Mouse (Mus musculus) forebrain, embryonic 13.5 days (tissue): ENCODE results near the gene Stpg4. TPM values are rescaled to one million over a fixed set of nuclear protein-coding genes. Genes with fewer than 3 reads are reported as not detected.
A peak's percentile ranks its signal among the peaks of the same experiment; 100 is the strongest.

Source experiments
- ATAC-seq: fragments of 200-750 bp; cut with Nextera tagmentation; 2 replicates; pipeline ENCODE4 v1.8.0; 2017
- H3K27ac ChIP-seq: fragments of 300-500 bp; sonication (generic); 2 replicates; pipeline ENCODE4 v1.5.1; 2015; ENCODE audit warnings: inconsistent platforms, mild to moderate bottlenecking, moderate library complexity
- H3K27me3 ChIP-seq: fragments of 300-500 bp; sonication (generic); 2 replicates; pipeline ENCODE4 v1.6.1; 2015; ENCODE audit warnings: mild to moderate bottlenecking, inconsistent platforms
- H3K36me3 ChIP-seq: fragments of 300-500 bp; sonication (generic); 2 replicates; pipeline ENCODE4 v1.6.1; 2015; ENCODE audit warnings: mild to moderate bottlenecking, inconsistent platforms; ENCODE audit not compliant: poor library complexity, severe bottlenecking
- H3K4me1 ChIP-seq: fragments of 300-500 bp; sonication (generic); 2 replicates; pipeline ENCODE4 v1.6.1; 2015; ENCODE audit warnings: inconsistent platforms
- H3K4me2 ChIP-seq: fragments of 300-500 bp; sonication (generic); 2 replicates; pipeline ENCODE4 v1.6.1; 2015; ENCODE audit warnings: inconsistent platforms, mild to moderate bottlenecking, moderate library complexity
- H3K4me3 ChIP-seq: fragments of 300-500 bp; sonication (generic); 2 replicates; pipeline ENCODE4 v1.5.1; 2015; ENCODE audit warnings: mild to moderate bottlenecking, inconsistent platforms
- H3K9ac ChIP-seq: fragments of 300-500 bp; sonication (generic); 2 replicates; pipeline ENCODE4 v1.6.1; 2015; ENCODE audit warnings: mild to moderate bottlenecking, inconsistent platforms
- H3K9me3 ChIP-seq: fragments of 300-500 bp; sonication (generic); replicated peaks from 2 replicates; pipeline ENCODE4 v1.6.1; 2016; ENCODE audit warnings: inconsistent platforms
- WGBS: fragments of 180-500 bp; shearing (Covaris S2); methylation state at CpG from one replicate; pipeline ENCODE4 v1.1.7; 2015; 5-methylcytosine and 5-hydroxymethylcytosine counted together
- polyA plus RNA-seq: library from polyadenylated mRNA; unstranded; fragments of >200 nt; fragmentation: Nextera tagmentation; extraction: Ambion mirVana; gene quantifications from 2 replicates; pipeline ENCODE4 v1.2.1, GENCODE M21; 2015

Stpg4 gene
- polyA plus RNA-seq, 1 experiment from 2014 or later, result not detected

DNA sequence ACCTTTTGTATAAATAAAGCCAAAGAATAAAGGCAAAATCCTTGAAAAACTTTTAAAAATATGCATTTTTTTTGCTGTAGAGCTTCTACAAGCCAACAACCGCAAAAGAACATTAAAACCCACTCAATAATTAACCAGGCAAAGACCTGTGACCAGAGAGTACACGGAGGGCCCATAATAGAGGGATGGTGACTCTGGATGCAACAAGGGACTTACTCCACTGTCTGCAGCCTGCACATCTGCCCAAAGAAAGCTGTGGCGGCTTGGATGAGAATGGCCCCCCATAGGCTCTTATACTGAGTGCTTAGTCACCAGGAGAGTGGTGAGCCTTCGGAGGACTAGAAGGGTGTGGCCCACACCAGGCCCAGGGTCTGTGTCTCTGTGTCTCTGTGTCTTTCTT is 24.1 kb downstream of the Stpg4 start:
- no peaks in the 10 kb centered on the region for H3K36me3 ChIP-seq
- no peak overlapping the region for H3K4me3 ChIP-seq
- H3K9ac ChIP-seq, result no peak overlapping the region
- no peaks in the 10 kb centered on the region for H3K4me1 ChIP-seq
- no peak for ATAC-seq
- 76% methylated on average over 4 of the region's 4 CpGs for WGBS
- no peak overlapping the region for H3K4me2 ChIP-seq
- H3K27me3 ChIP-seq, result no peaks in the 10 kb centered on the region
- H3K9me3 ChIP-seq, result no peaks in the 10 kb centered on the region
- no peak overlapping the region for H3K27ac ChIP-seq

DNA sequence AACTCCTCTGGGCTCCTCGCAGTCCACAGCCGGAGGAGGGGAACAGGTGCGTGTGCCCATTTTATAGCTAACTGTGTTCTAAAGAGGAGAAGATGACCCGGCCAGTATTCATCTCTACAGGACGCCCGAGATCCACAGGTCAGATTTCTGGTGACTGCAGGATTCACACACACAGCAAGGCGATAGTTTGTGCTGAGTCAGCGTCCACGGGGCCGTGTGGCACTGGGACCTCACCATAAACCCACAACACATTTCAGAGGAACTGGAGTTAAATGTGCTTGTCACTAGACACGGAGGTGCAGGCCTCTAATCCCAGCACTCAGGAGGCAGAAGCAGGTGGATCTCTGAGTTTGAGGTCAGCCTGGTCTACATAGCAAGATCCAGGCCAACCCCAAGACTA is 25.1 kb downstream of the Stpg4 start:
- Histone ChIP-seq H3K4me3 (no peak overlapping the region), H3K9me3 (no peaks in the 10 kb centered on the region), H3K9ac (no peak overlapping the region), H3K27me3 (no peaks in the 10 kb centered on the region), H3K36me3 (no peaks in the 10 kb centered on the region), H3K4me2 (no peak overlapping the region), H3K27ac (no peak overlapping the region), H3K4me1 (no peaks in the 10 kb centered on the region)
- no peak for ATAC-seq
- 88% methylated on average over 11 of the region's 11 CpGs for WGBS

DNA sequence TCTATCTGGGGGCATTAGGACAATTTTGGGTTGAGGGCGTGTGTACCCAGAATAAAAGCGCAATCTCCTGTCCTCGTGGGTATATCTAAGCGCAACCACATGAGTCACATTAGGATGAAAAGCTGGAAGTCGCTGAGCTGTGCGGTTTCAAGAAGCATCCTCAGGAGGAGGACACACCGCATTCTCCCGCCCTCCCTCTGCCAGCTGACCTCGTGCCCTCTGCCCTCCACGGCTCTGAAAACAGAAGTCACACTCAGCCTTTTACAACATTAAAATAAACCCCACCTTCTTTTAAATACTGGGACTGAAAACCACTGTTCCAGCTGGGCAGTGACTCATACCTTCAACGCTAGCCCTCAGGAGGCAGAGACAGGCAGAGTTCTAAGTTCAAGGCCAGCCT is 30.5 kb downstream of the Stpg4 start:
- H3K36me3 ChIP-seq, result no peaks in the 10 kb centered on the region
- no peak overlapping the region for H3K4me3 ChIP-seq
- H3K27ac ChIP-seq, result no peak overlapping the region
- H3K27me3 ChIP-seq, result no peaks in the 10 kb centered on the region
- H3K9me3 ChIP-seq, result no peaks in the 10 kb centered on the region
- ATAC-seq, result no peak
- H3K4me1 ChIP-seq, result no peaks in the 10 kb centered on the region
- WGBS, result 84% methylated on average over 11 of the region's 11 CpGs
- no peak overlapping the region for H3K4me2 ChIP-seq
- no peak overlapping the region for H3K9ac ChIP-seq

DNA sequence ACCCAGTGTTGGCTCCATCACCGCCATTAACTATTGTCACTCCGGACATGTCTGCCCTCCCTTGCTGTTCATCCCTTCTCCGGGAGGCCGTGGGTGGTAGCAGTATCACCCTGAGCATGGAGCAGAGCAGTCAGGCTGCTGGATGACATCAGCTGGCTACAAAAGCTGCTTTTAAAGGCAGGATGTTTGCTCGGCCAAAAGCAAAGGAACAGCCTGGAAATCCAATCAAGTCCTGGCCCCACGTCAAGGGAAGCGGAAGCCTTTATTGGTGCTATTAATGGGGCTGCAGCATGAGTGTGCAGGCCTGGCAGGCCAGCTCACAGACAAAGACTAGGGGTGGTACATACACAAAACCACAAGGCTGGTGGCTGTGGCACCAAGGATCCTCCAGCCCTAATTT is 36.3 kb downstream of the Stpg4 start:
- no peak overlapping the region for H3K4me3 ChIP-seq
- 50% methylated on average over 7 of the region's 7 CpGs for WGBS

DNA sequence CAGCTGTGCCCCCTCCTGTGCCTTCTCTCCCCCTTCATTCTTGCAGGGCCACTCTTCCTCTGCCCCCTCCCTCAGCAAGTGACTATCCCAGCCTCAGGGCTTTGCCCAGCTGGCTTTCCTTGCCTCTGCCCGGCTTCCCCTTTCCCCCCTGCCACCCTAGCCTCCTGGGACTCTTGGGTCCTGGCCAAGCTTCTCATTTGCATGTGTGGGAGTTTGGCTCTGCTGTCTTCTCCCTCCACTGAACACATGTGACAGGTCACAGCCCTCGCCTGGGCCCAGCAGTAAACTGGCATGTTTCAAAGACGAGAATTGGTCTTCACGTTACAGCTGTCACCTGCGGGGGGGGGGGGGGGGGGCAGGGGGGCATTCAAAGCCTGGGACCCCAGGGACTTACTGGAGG is 40.5 kb downstream of the Stpg4 start:
- no peak overlapping the region for H3K4me3 ChIP-seq
- H3K27ac ChIP-seq, result no peak overlapping the region
- peaks cover 12% of the 10 kb centered on the region for H3K4me1 ChIP-seq
- H3K36me3 ChIP-seq, result no peaks in the 10 kb centered on the region
- H3K4me2 ChIP-seq, result no peak overlapping the region
- 8% methylated on average over 3 of the region's 5 CpGs for WGBS
- peak; percentile 60 for ATAC-seq
- no peak overlapping the region for H3K9ac ChIP-seq
- no peaks in the 10 kb centered on the region for H3K9me3 ChIP-seq
- H3K27me3 ChIP-seq, result no peaks in the 10 kb centered on the region

More for the DNA sequence above, 36.3 kb downstream of the Stpg4 start:
- Histone ChIP-seq H3K27ac (no peak overlapping the region), H3K4me2 (no peak overlapping the region), H3K36me3 (no peaks in the 10 kb centered on the region), H3K27me3 (no peaks in the 10 kb centered on the region), H3K9ac (no peak overlapping the region), H3K4me1 (peaks cover 12% of the 10 kb centered on the region), H3K9me3 (no peaks in the 10 kb centered on the region)
- ATAC-seq, result no peak

DNA sequence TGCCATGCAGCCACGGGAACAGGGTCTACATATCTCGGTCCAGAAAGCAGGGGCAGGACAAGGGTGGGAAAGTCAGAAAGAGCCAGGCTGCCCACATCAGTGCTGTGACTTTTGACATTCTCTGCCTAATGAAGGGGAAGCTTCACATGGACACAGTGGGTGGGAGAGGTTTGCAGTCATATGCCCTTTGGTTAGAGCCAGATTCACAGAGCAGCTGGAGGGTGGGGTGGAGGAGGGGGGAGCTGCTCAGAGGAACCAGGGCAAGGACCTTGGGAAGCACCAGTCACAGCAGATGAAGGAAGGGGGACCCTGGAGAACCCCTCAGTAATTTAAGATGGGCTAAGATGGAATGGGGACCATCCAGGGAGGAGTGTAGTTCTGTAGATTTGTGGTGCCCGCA is 41.7 kb downstream of the Stpg4 start:
- WGBS, result 77% methylated on average over 3 of the region's 3 CpGs
- H3K9ac ChIP-seq, result no peak overlapping the region
- no peak for ATAC-seq
- no peaks in the 10 kb centered on the region for H3K9me3 ChIP-seq
- no peak overlapping the region for H3K4me2 ChIP-seq
- peaks cover 7% of the 10 kb centered on the region for H3K4me1 ChIP-seq
- no peak overlapping the region for H3K4me3 ChIP-seq
- H3K27me3 ChIP-seq, result no peaks in the 10 kb centered on the region
- H3K36me3 ChIP-seq, result no peaks in the 10 kb centered on the region
- H3K27ac ChIP-seq, result no peak overlapping the region

DNA sequence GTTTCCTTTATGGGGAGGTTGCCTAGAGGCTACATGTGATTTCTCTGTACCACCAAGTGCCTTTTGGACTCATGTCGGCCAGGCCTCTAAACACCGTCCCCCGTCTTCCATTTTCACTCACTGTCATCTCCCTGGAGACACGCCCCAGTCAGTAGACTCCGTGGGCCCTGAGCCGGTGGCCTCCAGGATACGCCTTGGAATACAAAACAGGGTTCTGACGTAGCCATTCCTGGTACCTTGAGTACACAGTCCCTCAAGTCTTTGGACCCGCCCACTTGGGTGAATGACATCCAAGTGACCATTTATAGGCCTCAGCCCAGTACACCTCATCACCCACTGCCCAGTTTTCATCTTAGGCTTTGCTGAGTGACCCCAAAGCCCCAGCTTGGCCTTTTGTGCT is 46.9 kb downstream of the Stpg4 start:
- H3K4me2 ChIP-seq, result no peak overlapping the region
- peaks cover 34% of the 10 kb centered on the region for H3K4me1 ChIP-seq
- H3K27ac ChIP-seq, result no peak overlapping the region
- H3K27me3 ChIP-seq, result no peaks in the 10 kb centered on the region
- no peaks in the 10 kb centered on the region for H3K9me3 ChIP-seq
- H3K36me3 ChIP-seq, result no peaks in the 10 kb centered on the region
- H3K4me3 ChIP-seq, result no peak overlapping the region
- ATAC-seq, result no peak
- 90% methylated on average over 9 of the region's 9 CpGs for WGBS
- no peak overlapping the region for H3K9ac ChIP-seq

DNA sequence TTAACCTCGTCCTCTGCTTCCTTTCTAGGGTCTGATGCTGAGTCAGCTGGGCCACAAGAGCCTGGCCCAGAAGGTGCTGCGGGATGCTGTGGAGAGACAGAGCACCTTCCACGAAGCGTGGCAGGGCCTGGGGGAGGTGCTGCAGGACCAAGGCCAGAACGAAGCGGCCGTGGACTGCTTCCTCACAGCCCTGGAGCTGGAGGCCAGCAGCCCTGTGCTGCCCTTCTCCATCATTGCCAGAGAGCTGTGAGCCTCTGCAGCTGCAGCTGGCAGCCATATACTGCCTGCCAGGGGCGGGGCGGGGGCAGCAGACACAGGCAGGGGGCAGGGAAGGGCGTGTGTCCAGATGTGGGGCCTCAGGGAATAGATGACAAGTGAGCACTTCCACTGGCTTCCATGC is 47.7 kb downstream of the Stpg4 start:
- Histone ChIP-seq H3K4me1 (peaks cover 34% of the 10 kb centered on the region), H3K9me3 (no peaks in the 10 kb centered on the region), H3K4me2 (no peak overlapping the region), H3K36me3 (no peaks in the 10 kb centered on the region), H3K27ac (peak overlapping the region; percentile 70), H3K27me3 (no peaks in the 10 kb centered on the region), H3K4me3 (no peak overlapping the region), H3K9ac (no peak overlapping the region)
- 62% methylated on average over 10 of the region's 10 CpGs for WGBS
- ATAC-seq, result no peak

DNA sequence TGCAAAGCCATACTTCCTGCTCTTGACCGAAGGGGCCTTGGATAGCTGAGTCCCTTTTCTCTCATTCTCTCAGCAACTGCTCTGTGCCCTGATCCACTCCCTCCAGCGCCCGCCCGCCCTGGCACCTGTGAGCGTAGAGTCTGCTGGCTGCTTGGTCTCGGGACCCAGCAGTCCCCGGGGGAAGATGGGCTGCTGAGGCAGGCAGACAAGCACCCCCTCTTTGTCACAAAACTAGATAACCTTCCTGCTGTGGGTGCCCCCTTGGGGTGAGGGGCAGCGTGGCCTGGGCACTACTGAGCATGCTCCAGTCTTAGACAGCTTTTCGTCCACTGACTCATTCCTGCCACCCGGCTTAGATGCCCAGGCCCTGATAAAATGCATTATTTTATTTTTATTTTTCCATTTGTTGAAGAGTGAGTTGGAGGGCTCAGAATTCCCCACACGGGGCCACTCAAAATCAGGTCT is 48.3 kb downstream of the Stpg4 start:
- peaks cover 34% of the 10 kb centered on the region for H3K4me1 ChIP-seq
- H3K36me3 ChIP-seq, result no peaks in the 10 kb centered on the region
- no peaks in the 10 kb centered on the region for H3K27me3 ChIP-seq
- 78% methylated on average over 11 of the region's 11 CpGs for WGBS
- H3K9me3 ChIP-seq, result no peaks in the 10 kb centered on the region
- peak overlapping the region; percentile 70 for H3K27ac ChIP-seq
- H3K4me2 ChIP-seq, result no peak overlapping the region
- ATAC-seq, result no peak
- no peak overlapping the region for H3K4me3 ChIP-seq
- no peak overlapping the region for H3K9ac ChIP-seq

DNA sequence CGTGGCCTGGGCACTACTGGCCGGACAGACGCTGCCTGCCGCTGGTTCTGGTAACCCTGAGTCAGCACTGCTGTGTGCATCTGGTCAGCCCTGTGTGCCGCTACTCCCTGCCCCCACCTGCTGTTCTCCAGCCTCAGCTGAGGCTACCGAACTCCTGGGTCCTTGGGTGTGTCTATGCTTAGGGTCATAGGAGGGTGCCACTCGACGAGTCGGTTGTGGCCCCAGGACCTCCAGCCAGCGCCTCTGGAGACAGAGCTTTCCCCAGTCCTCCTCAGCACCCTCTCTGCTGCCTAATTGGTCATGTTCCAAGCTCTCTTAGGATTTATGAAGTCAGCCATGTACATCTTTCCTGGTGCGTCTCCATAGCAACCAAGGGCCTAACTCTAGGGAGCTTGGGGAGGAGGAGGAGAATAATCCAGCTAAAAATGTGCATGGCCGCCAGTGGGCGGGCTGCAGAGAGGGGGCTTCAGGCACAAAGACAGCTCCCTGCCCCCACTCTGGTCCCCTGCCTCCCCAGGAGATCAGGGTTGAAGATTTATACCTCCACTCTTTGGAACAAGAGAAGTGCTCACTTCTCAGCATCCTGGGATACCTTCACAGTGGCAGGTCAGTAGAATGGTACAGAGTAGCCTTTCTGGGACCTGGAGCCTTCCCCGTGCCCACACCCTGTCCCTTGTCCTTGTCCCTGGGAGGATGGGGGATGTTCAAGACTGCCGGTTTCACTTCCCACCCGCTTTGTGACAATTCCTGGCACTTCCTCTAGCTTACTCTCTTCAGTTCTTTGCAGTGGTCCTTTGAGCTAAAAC is 49.0 kb downstream of the Stpg4 start:
- Histone ChIP-seq H3K9me3 (no peaks in the 10 kb centered on the region), H3K36me3 (no peaks in the 10 kb centered on the region), H3K9ac (no peak overlapping the region), H3K4me2 (0 out of 2 replicates have a peak overlapping the region, but pooled peaks have one; percentile 14), H3K27ac (peak overlapping the region; percentile 70), H3K4me3 (no peak overlapping the region), H3K4me1 (peaks cover 34% of the 10 kb centered on the region), H3K27me3 (no peaks in the 10 kb centered on the region)
- WGBS, result 47% methylated on average over 16 of the region's 16 CpGs
- ATAC-seq, result peak; percentile 75

DNA sequence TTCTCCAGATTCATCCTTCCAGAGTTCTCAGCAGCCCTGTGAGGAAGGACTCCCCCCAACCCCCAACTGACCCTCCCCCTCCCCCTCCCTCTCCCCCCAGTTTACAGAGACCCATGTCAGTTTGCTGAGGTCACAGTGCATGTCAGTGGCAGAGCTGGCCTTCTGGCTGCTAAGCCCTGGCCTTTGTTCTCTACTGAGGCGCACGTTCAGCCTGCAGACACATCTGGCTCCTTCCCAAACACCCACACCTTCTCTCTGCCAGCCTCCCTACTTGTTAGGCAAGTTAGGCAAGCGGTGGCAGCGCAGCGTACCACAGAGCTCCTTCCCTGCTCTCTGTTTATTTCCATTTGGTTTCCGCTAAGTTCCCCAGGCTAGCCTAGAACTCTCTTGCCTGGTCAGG is 50.0 kb downstream of the Stpg4 start:
- no peaks in the 10 kb centered on the region for H3K27me3 ChIP-seq
- H3K9ac ChIP-seq, result no peak overlapping the region
- H3K9me3 ChIP-seq, result no peaks in the 10 kb centered on the region
- ATAC-seq, result no peak
- WGBS, result 56% methylated on average over 6 of the region's 6 CpGs
- no peak overlapping the region for H3K4me3 ChIP-seq
- H3K27ac ChIP-seq, result no peak overlapping the region; the same call in none of the 2 replicates
- peaks cover 37% of the 10 kb centered on the region for H3K4me1 ChIP-seq
- H3K36me3 ChIP-seq, result no peaks in the 10 kb centered on the region
- H3K4me2 ChIP-seq, result no peak overlapping the region

DNA sequence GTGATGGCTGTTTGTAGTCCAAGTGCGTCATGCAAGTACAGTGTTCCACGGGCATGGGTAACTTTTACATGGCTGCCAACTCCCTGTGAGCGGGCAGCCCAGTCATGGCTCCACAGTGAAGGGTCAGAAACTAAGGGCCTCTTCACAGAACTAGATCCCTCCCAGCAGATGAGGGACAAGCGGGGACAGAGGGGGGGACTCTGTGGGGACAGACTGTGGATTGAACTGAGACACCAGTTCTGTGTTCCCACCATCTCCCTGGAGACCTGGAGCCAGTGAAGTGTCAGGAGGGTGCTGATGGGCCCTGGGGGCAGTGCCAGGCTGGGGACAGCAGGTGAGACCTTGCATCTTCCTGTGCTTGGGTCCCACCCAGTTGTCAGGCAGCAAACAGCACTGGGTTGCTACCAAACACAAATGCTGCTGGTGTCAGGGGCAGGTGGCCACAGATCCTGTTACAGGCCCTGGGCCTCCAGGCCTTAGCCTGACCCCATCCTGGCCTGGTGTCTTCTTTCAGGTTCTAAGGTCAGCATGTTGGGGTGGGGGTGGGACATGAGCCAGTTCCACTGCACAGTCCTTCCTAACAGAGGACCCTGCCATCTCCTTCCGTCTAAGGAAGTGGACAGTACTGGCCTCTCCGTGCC is 50.6 kb downstream of the Stpg4 start:
- WGBS, result 90% methylated on average over 6 of the region's 6 CpGs
- Histone ChIP-seq H3K4me1 (peaks cover 41% of the 10 kb centered on the region), H3K4me2 (no peak overlapping the region), H3K4me3 (no peak overlapping the region), H3K36me3 (no peaks in the 10 kb centered on the region), H3K27me3 (no peaks in the 10 kb centered on the region), H3K27ac (no peak overlapping the region; the same call in 1 of the 2 replicates), H3K9me3 (no peaks in the 10 kb centered on the region), H3K9ac (no peak overlapping the region)
- no peak for ATAC-seq
